Mouse (Mus musculus) midbrain, postnatal 0 days (tissue): ENCODE data around the gene Ehd4. TPM values are rescaled to one million over a fixed set of nuclear protein-coding genes. Genes with fewer than 3 reads are reported as not detected.

ENCODE experiments used
- ATAC-seq: fragments of 200-750 bp; cut with Nextera tagmentation; 2 replicates; pipeline ENCODE4 v1.8.0; 2017; ENCODE audit warnings: moderate number of reproducible peaks, mild to moderate bottlenecking, moderate TSS enrichment, moderate library complexity; ENCODE audit not compliant: low FRiP score
- DNase-seq: peaks from one replicate; pipeline ENCODE4 v3.0.0-alpha.2; 2015; ENCODE audit warnings: low spot score
- H3K27ac ChIP-seq: fragments of 300-500 bp; sonication (generic); 2 replicates; pipeline ENCODE4 v1.5.1; 2014; ENCODE audit warnings: low read depth, mild to moderate bottlenecking, low read length, mixed read lengths
- H3K27me3 ChIP-seq: fragments of 300-500 bp; sonication (generic); 2 replicates; pipeline ENCODE4 v1.6.1; 2014; ENCODE audit warnings: low read length, control low read depth, mixed read lengths; ENCODE audit not compliant: insufficient read depth
- H3K36me3 ChIP-seq: fragments of 300-500 bp; sonication (generic); 2 replicates; pipeline ENCODE4 v1.6.1; 2014; ENCODE audit warnings: low read length, control low read depth, mixed read lengths; ENCODE audit not compliant: insufficient read depth
- H3K4me1 ChIP-seq: fragments of 300-500 bp; sonication (generic); 2 replicates; pipeline ENCODE4 v1.6.1; 2014; ENCODE audit warnings: mild to moderate bottlenecking, control low read depth, antibody characterized with exemption, low read length, mixed read lengths; ENCODE audit not compliant: insufficient read depth
- H3K4me2 ChIP-seq: fragments of 300-500 bp; sonication (generic); 2 replicates; pipeline ENCODE4 v1.6.1; 2014; ENCODE audit warnings: low read depth, mild to moderate bottlenecking, low read length, mixed read lengths; ENCODE audit not compliant: poor library complexity, severe bottlenecking
- H3K4me3 ChIP-seq: fragments of 300-500 bp; sonication (generic); 2 replicates; pipeline ENCODE4 v1.5.1; 2014; ENCODE audit warnings: low read depth, mild to moderate bottlenecking, low read length, moderate library complexity
- H3K9ac ChIP-seq: fragments of 300-500 bp; sonication (generic); replicated peaks from 2 replicates; pipeline ENCODE4 v1.6.1; 2014; ENCODE audit warnings: mild to moderate bottlenecking, low read length, moderate library complexity, mixed read lengths; ENCODE audit not compliant: poor library complexity, severe bottlenecking
- H3K9me3 ChIP-seq: fragments of 300-500 bp; sonication (generic); 2 replicates; pipeline ENCODE4 v1.6.1; 2016; ENCODE audit warnings: low read length, control low read depth
- CTCF ChIP-seq: IDR thresholded peaks from 2 replicates; pipeline ENCODE4 v1.5.1; 2016; ENCODE audit warnings: antibody characterized with exemption, mild to moderate bottlenecking
- WGBS: fragments of 180-500 bp; shearing (Covaris S2); extraction: QIAGEN DNeasy Blood & Tissue Kit; methylation state at CpG from one replicate; pipeline ENCODE4 v1.1.7; 2014; 5-methylcytosine and 5-hydroxymethylcytosine counted together
- polyA plus RNA-seq: library from polyadenylated mRNA; unstranded; fragments of >200 nt; fragmentation: Nextera tagmentation; extraction: Ambion mirVana; gene quantifications from 2 replicates; pipeline ENCODE4 v1.2.1, GENCODE M21; 2015
- total RNA-seq: library from RNA; depleted of rRNA; stranded (reverse); fragments of >200 nt; gene quantifications from 2 replicates; pipeline ENCODE4 v1.2.3, GENCODE M21; 2014

Ehd4 gene
- total and polyA plus RNA-seq, 2 experiments from 2014 or later: 9.5 to 16.2 TPM

GRCm38 (mm10) chr2:120059466-120059865, 94.9 kb downstream of the Ehd4 start:
- H3K9me3 ChIP-seq: no peaks in the 10 kb centered on the region
- DNase-seq (no peak), ATAC-seq (no peak)
- H3K4me1 ChIP-seq: no peaks in the 10 kb centered on the region
- no peaks in the 10 kb centered on the region for H3K36me3 ChIP-seq
- H3K4me3 ChIP-seq: no peak overlapping the region
- 82% methylated on average over 3 of the region's 3 CpGs for WGBS
- no peak overlapping the region for H3K9ac ChIP-seq
- no peak overlapping the region for H3K4me2 ChIP-seq
- H3K27ac ChIP-seq: no peak overlapping the region
- H3K27me3 ChIP-seq: no peaks in the 10 kb centered on the region
- no peak for TF ChIP-seq CTCF

- H3K4me3 ChIP-seq: no peak overlapping the region
- H3K36me3 ChIP-seq: no peaks in the 10 kb centered on the region
- DNase-seq (no peak), ATAC-seq (no peak)
- WGBS: 86% methylated on average over 4 of the region's 4 CpGs
- H3K9me3 ChIP-seq: no peaks in the 10 kb centered on the region
- no peak overlapping the region for H3K9ac ChIP-seq
- H3K4me1 ChIP-seq: no peaks in the 10 kb centered on the region
- no peak for TF ChIP-seq CTCF
- H3K27me3 ChIP-seq: no peaks in the 10 kb centered on the region
- H3K27ac ChIP-seq: no peak overlapping the region
- no peak overlapping the region for H3K4me2 ChIP-seq
Observed at GRCm38 (mm10) chr2:120058818-120059217, 95.6 kb downstream of the Ehd4 start.

- Histone ChIP-seq H3K9ac (no peak overlapping the region), H3K4me2 (no peak overlapping the region), H3K36me3 (no peaks in the 10 kb centered on the region), H3K27me3 (no peaks in the 10 kb centered on the region), H3K9me3 (no peaks in the 10 kb centered on the region), H3K4me3 (no peak overlapping the region), H3K27ac (no peak overlapping the region), H3K4me1 (no peaks in the 10 kb centered on the region)
- WGBS: 83% methylated on average over 10 of the region's 10 CpGs
- peak; percentile 26 for DNase-seq
- no peak for TF ChIP-seq CTCF
- no peak for ATAC-seq
Observed at GRCm38 (mm10) chr2:120055923-120056322, 98.5 kb downstream of the Ehd4 start.

- Histone ChIP-seq H3K36me3 (no peaks in the 10 kb centered on the region), H3K27ac (no peak overlapping the region), H3K4me1 (no peaks in the 10 kb centered on the region), H3K9ac (no peak overlapping the region), H3K9me3 (no peaks in the 10 kb centered on the region), H3K27me3 (no peaks in the 10 kb centered on the region), H3K4me3 (no peak overlapping the region), H3K4me2 (no peak overlapping the region)
- ATAC-seq: no peak
- TF ChIP-seq CTCF: no peak
- 88% methylated on average over 12 of the region's 12 CpGs for WGBS
- no peak for DNase-seq
Observed at GRCm38 (mm10) chr2:120054771-120055552, 99.4 kb downstream of the Ehd4 start.

- Histone ChIP-seq H3K4me2 (no peak overlapping the region), H3K4me3 (no peak overlapping the region), H3K27ac (no peak overlapping the region), H3K4me1 (no peaks in the 10 kb centered on the region), H3K9me3 (no peaks in the 10 kb centered on the region), H3K36me3 (no peaks in the 10 kb centered on the region), H3K9ac (no peak overlapping the region), H3K27me3 (no peaks in the 10 kb centered on the region)
- 64% methylated on average over 6 of the region's 6 CpGs for WGBS
- ATAC-seq (no peak), DNase-seq (no peak)
- TF ChIP-seq CTCF: no peak
Observed at GRCm38 (mm10) chr2:120051405-120051804, 103.0 kb downstream of the Ehd4 start.

GRCm38 (mm10) chr2:120049632-120050274, 104.7 kb downstream of the Ehd4 start:
- no peaks in the 10 kb centered on the region for H3K9me3 ChIP-seq
- no peaks in the 10 kb centered on the region for H3K36me3 ChIP-seq
- WGBS: 54% methylated on average over 10 of the region's 10 CpGs
- no peak overlapping the region for H3K4me3 ChIP-seq
- peak; percentile 65 for TF ChIP-seq CTCF
- no peak overlapping the region for H3K9ac ChIP-seq
- H3K27ac ChIP-seq: no peak overlapping the region
- H3K4me2 ChIP-seq: no peak overlapping the region
- H3K27me3 ChIP-seq: no peaks in the 10 kb centered on the region
- H3K4me1 ChIP-seq: no peaks in the 10 kb centered on the region
- DNase-seq: peak; percentile 33
- ATAC-seq: no peak
